Mouse (Mus musculus): ENCODE data around the gene Olfr655.

Gene Olfr655

GRCm38 (mm10) chr7:104601679-104602078 is at the start of gene Olfr655:
Gene Olfr655 (minus strand): TSS chr7:104601779.
- no peak for DNase-seq (ENCODE audit: low spot score in 2 of 2)

DNA sequence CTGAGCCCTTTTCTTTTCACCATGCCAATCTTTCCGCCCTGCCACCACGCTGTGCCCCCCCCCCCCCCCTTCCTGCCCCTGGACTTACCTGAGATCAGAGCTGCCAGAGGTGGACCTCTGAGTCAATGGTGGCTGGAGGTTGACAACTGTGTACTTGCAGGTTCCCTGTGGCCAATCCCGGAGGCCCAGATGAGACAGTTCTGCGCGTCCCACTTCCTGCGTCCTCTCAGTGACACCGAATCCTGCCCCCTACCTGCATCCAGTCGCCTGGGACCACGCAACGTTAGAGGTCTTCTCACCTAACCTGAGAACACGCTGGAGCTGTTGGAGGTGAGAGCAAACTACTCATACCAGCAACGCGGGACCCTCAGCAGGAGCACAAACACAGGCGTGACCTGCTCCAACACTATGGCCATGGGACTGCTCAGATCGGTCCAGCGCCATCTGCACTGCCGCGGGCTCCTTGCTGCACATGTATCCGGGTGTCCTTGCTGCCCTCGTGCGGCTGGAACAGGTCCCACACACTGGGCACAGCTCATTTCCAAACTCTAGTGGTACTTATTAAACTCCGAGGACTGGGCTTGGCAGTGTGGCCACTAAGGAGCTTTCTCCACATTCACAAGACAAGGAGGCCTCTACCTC is 45.4 kb upstream of the Olfr655 start, which contains the start of gene Olfr658:
Gene Olfr658 (minus strand): TSS at position 465 of the 642 bp plus-strand sequence.
- DNase-seq (ENCODE audit: low spot score in 2 of 2) = peak in 1 of 2 experiments; percentile 5

GRCm38 (mm10) chr7:104624494-104624893 is 22.9 kb upstream of the Olfr655 start, which contains the start of gene Olfr657:
Gene Olfr657 (plus strand): TSS chr7:104624794.
- DNase-seq (ENCODE audit: low spot score in 2 of 2) = no peak

DNA sequence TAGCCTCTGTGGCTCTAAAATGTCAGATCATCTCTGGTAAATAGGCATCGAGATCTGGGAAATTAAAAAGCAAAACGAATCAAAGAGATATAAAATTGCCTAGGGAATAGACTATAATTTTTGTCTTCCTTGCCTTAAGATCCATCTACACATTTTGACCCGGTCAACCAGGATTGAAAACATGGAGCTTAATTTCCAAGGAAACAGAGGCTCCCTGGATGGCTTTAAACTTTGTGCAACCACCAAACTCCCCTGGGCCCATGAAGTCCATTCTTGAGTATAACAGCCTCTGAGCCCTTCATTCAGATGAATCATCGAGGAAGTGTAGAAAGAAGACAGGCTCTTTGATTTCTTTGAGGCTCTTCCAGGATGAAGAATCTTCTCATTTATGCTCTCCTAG is 12.1 kb upstream of the Olfr655 start, which contains the start of gene Olfr656:
Gene Olfr656 (plus strand): TSS at position 301 of the 400 bp plus-strand sequence.
- no peak for DNase-seq (ENCODE audit: low spot score in 2 of 2)

DNA sequence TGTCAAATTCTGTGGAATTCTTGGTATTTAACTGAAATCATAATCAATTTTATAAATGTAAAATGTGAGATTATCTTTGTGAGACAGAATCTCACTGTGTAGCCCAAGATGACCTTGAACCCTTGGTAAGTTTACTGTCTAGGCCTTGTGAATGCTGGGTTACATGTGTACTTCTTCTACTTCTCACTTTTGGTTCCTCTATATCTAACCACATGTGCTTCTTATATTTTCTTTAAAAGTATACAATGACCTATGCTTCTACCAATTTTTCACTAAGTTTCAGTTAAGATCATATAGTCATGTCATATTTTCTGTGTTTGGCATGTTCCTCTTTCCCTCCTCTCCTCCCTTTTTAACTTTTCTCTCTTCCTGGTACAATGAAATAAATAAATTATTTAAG is 3.1 kb upstream of the Olfr655 start:
- DNase-seq (ENCODE audit: low spot score in 2 of 2) = no peak

- DNase-seq (ENCODE audit: low spot score in 2 of 2) = peak; percentile 14 to 54
These were observed 1.6 kb upstream of the Olfr655 start for GRCm38 (mm10) chr7:104603173-104603572.

- no peak for DNase-seq (ENCODE audit: low spot score in 2 of 2)
These were observed 13.3 kb downstream of the Olfr655 start for GRCm38 (mm10) chr7:104588274-104588673.

- DNase-seq (ENCODE audit: low spot score in 2 of 2) = no peak
These were observed 14.9 kb downstream of the Olfr655 start, which contains the start of gene Olfr654 for GRCm38 (mm10) chr7:104586725-104587124. Gene Olfr654 (plus strand): TSS chr7:104587025.

DNA sequence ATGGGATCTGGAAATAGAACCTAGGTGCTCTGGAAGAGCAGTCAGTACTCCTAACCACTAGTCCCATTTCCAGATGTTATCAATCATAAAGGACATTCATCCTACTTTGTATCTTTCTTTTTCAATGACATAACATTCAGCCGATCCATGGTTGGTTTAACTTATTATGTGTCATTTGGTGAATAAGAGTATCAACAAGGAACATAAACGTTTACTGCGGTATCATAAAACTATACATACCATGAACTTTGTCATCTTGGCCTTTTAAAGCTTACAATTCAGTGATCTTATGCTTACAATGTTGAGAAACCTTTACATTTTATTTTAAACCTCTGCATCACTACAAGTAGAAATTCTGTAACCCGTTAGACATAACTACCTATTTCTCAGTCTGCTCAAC is 20.1 kb downstream of the Olfr655 start:
- DNase-seq (ENCODE audit: low spot score in 2 of 2) = no peak

GRCm38 (mm10) chr7:104580846-104581245 is 20.7 kb downstream of the Olfr655 start:
- no peak for DNase-seq (ENCODE audit: low spot score in 2 of 2)

GRCm38 (mm10) chr7:104577014-104577413 is 24.6 kb downstream of the Olfr655 start, which contains the start of gene Olfr653:
Gene Olfr653 (plus strand): TSS chr7:104577314.
- no peak for DNase-seq (ENCODE audit: low spot score in 2 of 2)

- no peak for DNase-seq (ENCODE audit: low spot score in 2 of 2)
These were observed 41.0 kb downstream of the Olfr655 start, which contains the start of gene Olfr652 for GRCm38 (mm10) chr7:104560601-104561000. Gene Olfr652 (plus strand): TSS chr7:104560901.

DNA sequence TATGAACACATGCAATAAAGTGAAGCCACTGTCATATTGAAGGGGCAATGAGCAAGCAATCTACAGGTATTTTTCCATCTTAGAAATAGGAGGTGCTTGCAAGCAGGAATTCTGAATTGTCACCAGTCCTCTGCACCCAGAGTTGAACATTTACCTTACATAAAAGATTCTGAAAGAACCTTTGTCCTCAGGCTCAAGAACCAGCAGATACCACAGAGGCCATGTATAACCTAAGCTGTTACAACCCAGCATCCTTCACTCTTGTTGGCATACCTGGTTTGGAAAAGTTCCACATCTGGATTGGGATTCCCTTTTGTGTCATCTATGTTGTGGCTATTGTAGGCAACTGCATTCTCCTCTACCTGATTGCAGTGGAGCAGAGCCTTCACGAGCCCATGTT is 48.9 kb downstream of the Olfr655 start:
- DNase-seq (ENCODE audit: low spot score in 2 of 2) = no peak

DNA sequence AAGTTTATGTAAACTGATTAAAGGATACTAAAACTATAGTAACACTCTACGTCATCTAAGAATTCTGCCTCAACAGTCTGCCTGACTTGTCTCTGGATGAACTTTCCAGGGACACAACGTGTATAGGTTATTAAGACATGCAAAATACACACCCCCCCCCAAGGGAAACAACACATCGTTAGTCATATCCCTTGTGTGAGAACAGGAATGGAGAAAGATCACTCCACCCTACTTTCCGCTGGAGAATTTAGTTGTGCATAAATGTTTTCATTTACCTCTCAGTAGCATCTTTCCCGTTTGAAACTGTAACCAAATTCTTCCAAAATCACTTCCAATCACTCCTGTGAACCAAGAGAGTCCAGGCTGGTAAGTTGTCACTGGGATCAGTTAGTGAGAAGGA is 51.7 kb downstream of the Olfr655 start, which contains the start of gene Olfr651:
Gene Olfr651 (plus strand): TSS at position 301 of the 400 bp plus-strand sequence.
- no peak for DNase-seq (ENCODE audit: low spot score in 2 of 2)

Measured in thymus, postnatal 10 days (tissue).